Comparison of ENCODE assay signal across 24 mouse cellular contexts in the genomic region with DNA sequence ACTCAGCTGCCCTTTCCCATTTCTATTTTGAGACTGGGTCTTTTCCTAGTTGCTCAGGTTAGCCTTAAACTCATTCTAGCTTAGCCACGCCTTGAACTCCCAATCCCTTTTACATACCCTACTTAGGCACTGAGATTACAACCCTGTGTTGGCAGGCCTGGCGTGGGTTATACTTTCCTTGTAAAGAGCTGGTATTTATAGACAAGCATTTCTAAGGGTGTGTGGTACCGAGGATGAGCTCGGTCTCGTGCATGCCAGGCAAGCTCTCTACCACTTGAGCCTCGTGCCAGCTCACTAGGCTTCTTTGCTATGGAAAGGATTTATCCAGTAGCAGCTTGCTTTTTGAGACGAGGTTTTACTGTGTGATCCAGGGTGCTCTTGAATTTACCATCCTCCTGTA. TPM values are rescaled to one million over a fixed set of nuclear protein-coding genes. Genes with fewer than 3 reads are reported as not detected.
A peak's percentile ranks its signal among the peaks of the same experiment; 100 is the strongest.
DNase-seq lines count a peak whose midpoint lies in the region; ATAC-seq and TF ChIP-seq lines count a peak whose summit lies in the region.
"Had no signal": no experiment of that assay in that cellular context is flagged by ENCODE, and none has a peak within 500 bp of the region (broad histone marks: within the 10 kb centered on the region; RNA-seq: fewer than 3 reads in every experiment).

No protein-coding gene starts in this region.

- no peak overlapping the region for H3K4me3 ChIP-seq in heart, embryonic 11.5 days (ENCODE audit: low read depth, low read length)
- no peak overlapping the region for H3K4me3 ChIP-seq in heart, postnatal 0 days (ENCODE audit: low read depth, low read length)
- H3K4me3 ChIP-seq in heart, embryonic 12.5 days: no peak overlapping the region
- no peak overlapping the region for H3K4me3 ChIP-seq in heart, embryonic 10.5 days
- H3K4me3 ChIP-seq: embryonic facial prominence, embryonic 10.5 days; embryonic facial prominence, embryonic 12.5 days; forebrain, embryonic 13.5 days; forebrain, embryonic 15.5 days had no signal

- no peaks in the 10 kb centered on the region for H3K9me3 ChIP-seq in heart, embryonic 11.5 days (replicated peaks; ENCODE audit: control insufficient read depth, low read length)
- no peaks in the 10 kb centered on the region for H3K9me3 ChIP-seq in heart, postnatal 0 days (replicated peaks; ENCODE audit: control insufficient read depth, low read length)
- H3K9me3 ChIP-seq in heart, embryonic 12.5 days (replicated peaks): no peaks in the 10 kb centered on the region
- H3K9me3 ChIP-seq in heart, embryonic 10.5 days: no peaks in the 10 kb centered on the region
- H3K9me3 ChIP-seq: embryonic facial prominence, embryonic 10.5 days; embryonic facial prominence, embryonic 12.5 days; forebrain, embryonic 13.5 days; forebrain, embryonic 15.5 days; G1E had no signal

- H3K27me3 ChIP-seq in heart, embryonic 11.5 days (ENCODE audit: control insufficient read depth, insufficient read depth, low read length): no peaks in the 10 kb centered on the region
- no peaks in the 10 kb centered on the region for H3K27me3 ChIP-seq in heart, postnatal 0 days (ENCODE audit: control insufficient read depth, insufficient read depth, low read length)
- no peaks in the 10 kb centered on the region for H3K27me3 ChIP-seq in heart, embryonic 12.5 days (replicated peaks)
- H3K27me3 ChIP-seq in heart, embryonic 10.5 days (ENCODE audit: insufficient read depth, poor library complexity, severe bottlenecking): no peaks in the 10 kb centered on the region
- H3K27me3 ChIP-seq: embryonic facial prominence, embryonic 12.5 days; forebrain, embryonic 13.5 days; forebrain, embryonic 15.5 days; Patski had no signal

- 87% methylated on average over 7 of the region's 7 CpGs for WGBS in heart, embryonic 11.5 days (ENCODE audit: insufficient replicate concordance)
- WGBS in heart, postnatal 0 days: 47% methylated on average over 7 of the region's 7 CpGs
- 86% methylated on average over 7 of the region's 7 CpGs for whole genome bisulfite sequencing in heart, embryonic 12.5 days
- 90% methylated on average over 7 of the region's 7 CpGs for WGBS in heart, embryonic 10.5 days

- peaks cover 28% of the 10 kb centered on the region for H3K36me3 ChIP-seq in heart, embryonic 11.5 days (ENCODE audit: control insufficient read depth, insufficient read depth, low read length)
- peaks cover 57% of the 10 kb centered on the region for H3K36me3 ChIP-seq in heart, postnatal 0 days (replicated peaks; ENCODE audit: control insufficient read depth, insufficient read depth, low read length)
- H3K36me3 ChIP-seq in heart, embryonic 12.5 days: peaks cover 56% of the 10 kb centered on the region
- peaks cover 71% of the 10 kb centered on the region for H3K36me3 ChIP-seq in heart, embryonic 10.5 days

- no peak overlapping the region for H3K9ac ChIP-seq in heart, embryonic 11.5 days (ENCODE audit: low read depth, low read length)
- no peak overlapping the region for H3K9ac ChIP-seq in heart, postnatal 0 days (replicated peaks; ENCODE audit: low read depth, low read length)
- no peak overlapping the region for H3K9ac ChIP-seq in heart, embryonic 12.5 days
- H3K9ac ChIP-seq: embryonic facial prominence, embryonic 12.5 days; forebrain, embryonic 13.5 days; forebrain, embryonic 15.5 days; forebrain, postnatal 0 days had no signal

- peaks cover 9% of the 10 kb centered on the region; the same call in 1 of the 2 replicates for H3K4me1 ChIP-seq in heart, embryonic 11.5 days (ENCODE audit: control insufficient read depth, insufficient read depth, low read length)
- peaks cover 6% of the 10 kb centered on the region; the same call in 1 of the 2 replicates for H3K4me1 ChIP-seq in heart, postnatal 0 days (ENCODE audit: control insufficient read depth, insufficient read depth)
- peaks cover 10% of the 10 kb centered on the region for H3K4me1 ChIP-seq in heart, embryonic 12.5 days (replicated peaks)
- H3K4me1 ChIP-seq in heart, embryonic 10.5 days: peaks cover 6% of the 10 kb centered on the region; the same call in 1 of the 2 replicates

- no peak for TF ChIP-seq CTCF in heart, postnatal 0 days (IDR thresholded peaks at IDR 0.05; ENCODE audit: low read depth)

- no peak overlapping the region for H3K4me2 ChIP-seq in heart, embryonic 11.5 days
- no peak overlapping the region for H3K4me2 ChIP-seq in heart, postnatal 0 days (ENCODE audit: low read depth, low read length)
- no peak overlapping the region for H3K4me2 ChIP-seq in heart, embryonic 12.5 days
- H3K4me2 ChIP-seq: embryonic facial prominence, embryonic 12.5 days; forebrain, embryonic 13.5 days; forebrain, embryonic 15.5 days had no signal

- no peak for ATAC-seq in heart, embryonic 11.5 days (replicated peaks; ENCODE audit: insufficient number of reproducible peaks, low FRiP score, low TSS enrichment)
- peak; percentile 72 for ATAC-seq in heart, postnatal 0 days (ENCODE audit: insufficient read depth, low read depth)
- ATAC-seq in heart, embryonic 12.5 days (ENCODE audit: insufficient number of reproducible peaks, low FRiP score): no peak
- ATAC-seq: activated CD4-positive, CD25-positive, alpha-beta regulatory T cell, adult 4 months; forebrain, embryonic 13.5 days; forebrain, embryonic 15.5 days; forebrain, postnatal 0 days; Patski had no signal

- no peak for TF ChIP-seq EP300 in heart, postnatal 0 days (IDR thresholded peaks at IDR 0.05; ENCODE audit: low read depth)

- peak; percentile 18 to 38 for DNase-seq in heart, adult 18-20 months
- DNase-seq in heart, postnatal 0 days (ENCODE audit: low spot score): peak; percentile 53
- DNase-seq in heart, postnatal 4 days: peak; percentile 21
- no peak for DNase-seq in heart, embryonic 10.5 days (ENCODE audit: low spot score)
- DNase-seq in brain, adult 2 months (ENCODE audit: low read depth, low spot score): peak; percentile 14
- no peak for DNase-seq in gastrocnemius, postnatal 25 days
- DNase-seq: adrenal gland, adult 2 months; adrenal gland, postnatal 10 days; adrenal gland, postnatal 25 days; cerebellum, adult 11-12 months; cerebellum, adult 2 months; cerebellum, adult 9-10 months; cerebellum, postnatal 10 days; cerebellum, postnatal 25 days; forebrain, postnatal 0 days had no signal

- H3K27ac ChIP-seq in heart, embryonic 11.5 days (ENCODE audit: low read depth, low read length): no peak overlapping the region
- H3K27ac ChIP-seq in heart, postnatal 0 days (ENCODE audit: low read depth): no peak overlapping the region
- H3K27ac ChIP-seq in heart, embryonic 12.5 days (ENCODE audit: poor library complexity, severe bottlenecking): no peak overlapping the region
- no peak overlapping the region for H3K27ac ChIP-seq in heart, embryonic 10.5 days
- H3K27ac ChIP-seq: embryonic facial prominence, embryonic 10.5 days; embryonic facial prominence, embryonic 12.5 days; forebrain, embryonic 13.5 days; forebrain, embryonic 15.5 days had no signal

RNA-seq across cellular contexts. Expression of gene Ppid, which starts 4.3 kb away (rescaled TPM):
- total RNA-seq in heart, adult 18-20 months (2021): 10 to 100 TPM; 41.9 to 43.6 TPM
- polyA plus RNA-seq in heart, embryonic 11.5 days (2014; fragmentation: Nextera tagmentation; extraction: Ambion mirVana): 130 and 133 TPM in 2 replicates
- total RNA-seq in heart, postnatal 0 days (2014; rRNA removed; ENCODE audit: low replicate concordance): 27.6 and 28.5 TPM in 2 replicates
- polyA plus RNA-seq in heart, postnatal 0 days (2015; fragmentation: Nextera tagmentation; extraction: Ambion mirVana): 52.0 and 53.6 TPM in 2 replicates
- polyA plus RNA-seq in heart, embryonic 12.5 days (2016; fragmentation: Nextera tagmentation; extraction: Ambion mirVana): 121 and 122 TPM in 2 replicates
- 10 to 100 TPM; 40.1 to 48.0 TPM for total RNA-seq in heart, postnatal 4 days (2021)
- polyA plus RNA-seq in heart, embryonic 10.5 days (2016; fragmentation: Nextera tagmentation; extraction: Ambion mirVana): 145 and 186 TPM in 2 replicates
- total RNA-seq in gastrocnemius, postnatal 25 days (2021): 10 to 100 TPM; 34.6 to 42.5 TPM

RNA-seq across cellular contexts. Expression of gene Fnip2, which starts 27.9 kb away (rescaled TPM):
- total RNA-seq in heart, adult 18-20 months (2021): 10 to 100 TPM; 24.7 to 24.8 TPM
- 5.0 and 6.2 TPM in 2 replicates for polyA plus RNA-seq in heart, embryonic 11.5 days (2014; fragmentation: Nextera tagmentation; extraction: Ambion mirVana)
- total RNA-seq in heart, postnatal 0 days (2014; rRNA removed; ENCODE audit: low replicate concordance): 10.5 and 18.3 TPM in 2 replicates
- polyA plus RNA-seq in heart, postnatal 0 days (2015; fragmentation: Nextera tagmentation; extraction: Ambion mirVana): 1.4 and 2.1 TPM in 2 replicates
- polyA plus RNA-seq in heart, embryonic 12.5 days (2016; fragmentation: Nextera tagmentation; extraction: Ambion mirVana): 5.3 and 6.3 TPM in 2 replicates
- 10 to 100 TPM; 17.8 to 19.4 TPM for total RNA-seq in heart, postnatal 4 days (2021)
- 4.7 and 5.0 TPM in 2 replicates for polyA plus RNA-seq in heart, embryonic 10.5 days (2016; fragmentation: Nextera tagmentation; extraction: Ambion mirVana)
- 1 to 10 TPM; 3.9 to 4.4 TPM for total RNA-seq in gastrocnemius, postnatal 25 days (2021)

RNA-seq across cellular contexts. Expression of gene 4930579G24Rik, which starts 33.4 kb away (rescaled TPM):
- total RNA-seq in heart, adult 18-20 months (2021): 1 to 10 TPM; 1.6 to 1.8 TPM
- polyA plus RNA-seq in heart, embryonic 11.5 days (2014; fragmentation: Nextera tagmentation; extraction: Ambion mirVana): 26.1 and 30.1 TPM in 2 replicates
- total RNA-seq in heart, postnatal 0 days (2014; rRNA removed; ENCODE audit: low replicate concordance): 11.9 and 20.8 TPM in 2 replicates
- 12.0 and 12.8 TPM in 2 replicates for polyA plus RNA-seq in heart, postnatal 0 days (2015; fragmentation: Nextera tagmentation; extraction: Ambion mirVana)
- 24.6 and 26.3 TPM in 2 replicates for polyA plus RNA-seq in heart, embryonic 12.5 days (2016; fragmentation: Nextera tagmentation; extraction: Ambion mirVana)
- 10 to 100 TPM; 11.9 to 14.9 TPM for total RNA-seq in heart, postnatal 4 days (2021)
- 24.0 and 25.1 TPM in 2 replicates for polyA plus RNA-seq in heart, embryonic 10.5 days (2016; fragmentation: Nextera tagmentation; extraction: Ambion mirVana)
- total RNA-seq in gastrocnemius, postnatal 25 days (2021): 1 to 10 TPM; 1.2 to 1.4 TPM

RNA-seq across cellular contexts. Expression of gene Etfdh, which starts 33.8 kb away (rescaled TPM):
- total RNA-seq in heart, adult 18-20 months (2021): 100 to 1,000 TPM; 616 to 630 TPM
- polyA plus RNA-seq in heart, embryonic 11.5 days (2014; fragmentation: Nextera tagmentation; extraction: Ambion mirVana): 124 and 141 TPM in 2 replicates
- total RNA-seq in heart, postnatal 0 days (2014; rRNA removed; ENCODE audit: low replicate concordance): 146 and 288 TPM in 2 replicates
- 518 and 530 TPM in 2 replicates for polyA plus RNA-seq in heart, postnatal 0 days (2015; fragmentation: Nextera tagmentation; extraction: Ambion mirVana)
- polyA plus RNA-seq in heart, embryonic 12.5 days (2016; fragmentation: Nextera tagmentation; extraction: Ambion mirVana): 138 and 143 TPM in 2 replicates
- total RNA-seq in heart, postnatal 4 days (2021): 100 to 1,000 TPM; 385 to 407 TPM
- 88.6 and 129 TPM in 2 replicates for polyA plus RNA-seq in heart, embryonic 10.5 days (2016; fragmentation: Nextera tagmentation; extraction: Ambion mirVana)
- total RNA-seq in gastrocnemius, postnatal 25 days (2021): 100 to 1,000 TPM; 106 to 115 TPM

Comparison
In these comparisons a context has a peak if more than half of its experiments do, and no peak if none do; other contexts are left out.
1. DNase-seq: peak in heart, adult 18-20 months (2 of 2), heart, postnatal 0 days (single experiment), heart, postnatal 4 days (single experiment) and brain, adult 2 months (single experiment); none in heart, embryonic 10.5 days (single experiment) and gastrocnemius, postnatal 25 days (single experiment).